Mouse (Mus musculus) liver, embryonic 12.5 days (tissue): ENCODE measurements around the gene Xpo4. TPM values are rescaled to one million over a fixed set of nuclear protein-coding genes. Genes with fewer than 3 reads are reported as not detected.
A peak's percentile ranks its signal among the peaks of the same experiment; 100 is the strongest.

Experiments used
- ATAC-seq: fragments of 200-750 bp; cut with Nextera tagmentation; 2 replicates; pipeline ENCODE4 v1.8.0; 2017; ENCODE audit warnings: moderate number of reproducible peaks, mild to moderate bottlenecking, moderate library complexity
- H3K27ac ChIP-seq: fragments of 300-500 bp; sonication (generic); 2 replicates; pipeline ENCODE4 v1.5.1; 2016; ENCODE audit warnings: mild to moderate bottlenecking
- H3K27me3 ChIP-seq: fragments of 300-500 bp; sonication (generic); replicated peaks from 2 replicates; pipeline ENCODE4 v1.6.1; 2016; ENCODE audit warnings: mild to moderate bottlenecking, moderate library complexity
- H3K36me3 ChIP-seq: fragments of 300-500 bp; sonication (generic); 2 replicates; pipeline ENCODE4 v1.6.1; 2016; ENCODE audit warnings: mild to moderate bottlenecking, moderate library complexity
- H3K4me1 ChIP-seq: fragments of 300-500 bp; sonication (generic); 2 replicates; pipeline ENCODE4 v1.6.1; 2016
- H3K4me2 ChIP-seq: fragments of 300-500 bp; sonication (generic); 2 replicates; pipeline ENCODE4 v1.6.1; 2016; ENCODE audit warnings: mild to moderate bottlenecking, moderate library complexity
- H3K4me3 ChIP-seq: fragments of 300-500 bp; sonication (generic); 2 replicates; pipeline ENCODE4 v1.5.1; 2016; ENCODE audit warnings: mild to moderate bottlenecking, moderate library complexity
- H3K9ac ChIP-seq: fragments of 300-500 bp; sonication (generic); 2 replicates; pipeline ENCODE4 v1.6.1; 2016; ENCODE audit warnings: mild to moderate bottlenecking, moderate library complexity
- H3K9me3 ChIP-seq: fragments of 300-500 bp; sonication (generic); replicated peaks from 2 replicates; pipeline ENCODE4 v1.6.1; 2016; ENCODE audit warnings: mild to moderate bottlenecking, moderate library complexity
- WGBS: fragments of 180-500 bp; shearing (Covaris S2); methylation state at CpG from one replicate; pipeline ENCODE4 v1.1.7; 2016; ENCODE audit not compliant: insufficient replicate concordance; 5-methylcytosine and 5-hydroxymethylcytosine counted together
- polyA plus RNA-seq: library from polyadenylated mRNA; unstranded; fragments of >200 nt; fragmentation: Nextera tagmentation; extraction: Ambion mirVana; gene quantifications from 2 replicates; pipeline ENCODE4 v1.2.1, GENCODE M21; 2016

The Xpo4 gene
- polyA plus RNA-seq, 1 experiment from 2014 or later = 28.9 TPM

- peaks cover 27% of the 10 kb centered on the region for H3K4me1 ChIP-seq
- no peak for ATAC-seq
- no peak overlapping the region for H3K4me3 ChIP-seq
- no peak overlapping the region for H3K9ac ChIP-seq
- no peaks in the 10 kb centered on the region for H3K9me3 ChIP-seq
- peak overlapping the region; percentile 26; the same call in 1 of the 2 replicates for H3K4me2 ChIP-seq
- H3K27me3 ChIP-seq = peaks cover 18% of the 10 kb centered on the region
- 39% methylated on average over 8 of the region's 8 CpGs for WGBS
- peaks cover 11% of the 10 kb centered on the region; the same call in 1 of the 2 replicates for H3K36me3 ChIP-seq
- no peak overlapping the region for H3K27ac ChIP-seq
Measured at GRCm38 (mm10) chr14:57546131-57546530, 119.1 kb downstream of the Xpo4 start.

GRCm38 (mm10) chr14:57545526-57545925, 119.7 kb downstream of the Xpo4 start:
- 73% methylated on average over 17 of the region's 17 CpGs for WGBS
- Histone ChIP-seq H3K36me3 (peaks cover 11% of the 10 kb centered on the region; the same call in 1 of the 2 replicates), H3K9me3 (no peaks in the 10 kb centered on the region)

GRCm38 (mm10) chr14:57543420-57544039, 121.7 kb downstream of the Xpo4 start:
- 46% methylated on average over 13 of the region's 13 CpGs for WGBS
- Histone ChIP-seq H3K9ac (no peak overlapping the region), H3K27me3 (peaks cover 31% of the 10 kb centered on the region), H3K27ac (no peak overlapping the region), H3K4me2 (0 out of 2 replicates have a peak overlapping the region, but pooled peaks have one; percentile 3), H3K36me3 (no peaks in the 10 kb centered on the region), H3K9me3 (no peaks in the 10 kb centered on the region), H3K4me1 (peaks cover 27% of the 10 kb centered on the region), H3K4me3 (no peak overlapping the region)
- no peak for ATAC-seq

More at GRCm38 (mm10) chr14:57545526-57545925, 119.7 kb downstream of the Xpo4 start:
- Histone ChIP-seq H3K9ac (no peak overlapping the region), H3K27me3 (peaks cover 24% of the 10 kb centered on the region), H3K27ac (no peak overlapping the region), H3K4me1 (peaks cover 27% of the 10 kb centered on the region), H3K4me2 (no peak overlapping the region), H3K4me3 (no peak overlapping the region)
- ATAC-seq = no peak

GRCm38 (mm10) chr14:57542231-57542630, 123.0 kb downstream of the Xpo4 start:
- H3K4me3 ChIP-seq = 0 out of 2 replicates have a peak overlapping the region, but pooled peaks have one; percentile 14

GRCm38 (mm10) chr14:57540683-57541082, 124.5 kb downstream of the Xpo4 start:
- Histone ChIP-seq H3K4me2 (no peak overlapping the region), H3K9me3 (no peaks in the 10 kb centered on the region), H3K27me3 (peaks cover 52% of the 10 kb centered on the region), H3K9ac (no peak overlapping the region), H3K4me3 (no peak overlapping the region), H3K4me1 (peaks cover 23% of the 10 kb centered on the region), H3K36me3 (no peaks in the 10 kb centered on the region), H3K27ac (no peak overlapping the region)
- no peak for ATAC-seq
- WGBS = 74% methylated on average over 11 of the region's 11 CpGs

More at GRCm38 (mm10) chr14:57542231-57542630, 123.0 kb downstream of the Xpo4 start:
- 50% methylated on average over 34 of the region's 34 CpGs for WGBS
- H3K4me1 ChIP-seq = peaks cover 34% of the 10 kb centered on the region
- H3K4me2 ChIP-seq = peak overlapping the region; percentile 48
- H3K9me3 ChIP-seq = no peaks in the 10 kb centered on the region
- H3K9ac ChIP-seq = no peak overlapping the region
- H3K27me3 ChIP-seq = peaks cover 44% of the 10 kb centered on the region
- H3K27ac ChIP-seq = no peak overlapping the region
- ATAC-seq = no peak; the same call in 1 of the 2 replicates
- H3K36me3 ChIP-seq = no peaks in the 10 kb centered on the region

GRCm38 (mm10) chr14:57537261-57538015, 127.8 kb downstream of the Xpo4 start:
- Histone ChIP-seq H3K9me3 (no peaks in the 10 kb centered on the region), H3K27ac (no peak overlapping the region), H3K4me1 (peaks cover 12% of the 10 kb centered on the region; the same call in 1 of the 2 replicates), H3K4me2 (0 out of 2 replicates have a peak overlapping the region, but pooled peaks have one; percentile 15), H3K4me3 (no peak overlapping the region), H3K27me3 (peaks cover 66% of the 10 kb centered on the region), H3K36me3 (no peaks in the 10 kb centered on the region), H3K9ac (no peak overlapping the region)
- no peak for ATAC-seq
- 29% methylated on average over 16 of the region's 16 CpGs for WGBS

- Histone ChIP-seq H3K4me3 (no peak overlapping the region), H3K27ac (no peak overlapping the region), H3K9ac (no peak overlapping the region), H3K36me3 (no peaks in the 10 kb centered on the region), H3K27me3 (peaks cover 60% of the 10 kb centered on the region), H3K4me1 (peaks cover 12% of the 10 kb centered on the region; the same call in 1 of the 2 replicates), H3K9me3 (no peaks in the 10 kb centered on the region), H3K4me2 (no peak overlapping the region)
- no peak for ATAC-seq
- WGBS = 59% methylated on average over 9 of the region's 9 CpGs
Measured at GRCm38 (mm10) chr14:57536820-57537219, 128.4 kb downstream of the Xpo4 start.

- 66% methylated on average over 6 of the region's 6 CpGs for WGBS
- Histone ChIP-seq H3K4me1 (peaks cover 12% of the 10 kb centered on the region; the same call in 1 of the 2 replicates), H3K4me2 (no peak overlapping the region), H3K36me3 (no peaks in the 10 kb centered on the region), H3K4me3 (no peak overlapping the region), H3K27ac (no peak overlapping the region), H3K27me3 (peaks cover 49% of the 10 kb centered on the region), H3K9me3 (no peaks in the 10 kb centered on the region), H3K9ac (no peak overlapping the region)
- no peak for ATAC-seq
Measured at GRCm38 (mm10) chr14:57535646-57536045, 129.6 kb downstream of the Xpo4 start.

GRCm38 (mm10) chr14:57534961-57535360, 130.3 kb downstream of the Xpo4 start:
- ATAC-seq = no peak
- Histone ChIP-seq H3K27me3 (peaks cover 42% of the 10 kb centered on the region), H3K4me2 (no peak overlapping the region), H3K9ac (no peak overlapping the region), H3K4me3 (no peak overlapping the region), H3K27ac (no peak overlapping the region), H3K4me1 (peaks cover 12% of the 10 kb centered on the region; the same call in 1 of the 2 replicates), H3K9me3 (no peaks in the 10 kb centered on the region), H3K36me3 (no peaks in the 10 kb centered on the region)
- WGBS = 37% methylated on average over 8 of the region's 8 CpGs

- no peak for ATAC-seq
- Histone ChIP-seq H3K27me3 (peaks cover 42% of the 10 kb centered on the region), H3K36me3 (no peaks in the 10 kb centered on the region), H3K9me3 (no peaks in the 10 kb centered on the region), H3K9ac (no peak overlapping the region), H3K4me3 (no peak overlapping the region), H3K27ac (no peak overlapping the region), H3K4me1 (peaks cover 12% of the 10 kb centered on the region; the same call in 1 of the 2 replicates), H3K4me2 (no peak overlapping the region)
- WGBS = 43% methylated on average over 5 of the region's 5 CpGs
Measured at GRCm38 (mm10) chr14:57534346-57534745, 130.9 kb downstream of the Xpo4 start.

GRCm38 (mm10) chr14:57533841-57534240, 131.4 kb downstream of the Xpo4 start:
- no peak overlapping the region for H3K4me3 ChIP-seq
- no peaks in the 10 kb centered on the region for H3K36me3 ChIP-seq
- H3K27me3 ChIP-seq = peaks cover 42% of the 10 kb centered on the region
- H3K27ac ChIP-seq = no peak overlapping the region
- 44% methylated on average over 11 of the region's 11 CpGs for WGBS
- no peaks in the 10 kb centered on the region for H3K9me3 ChIP-seq
- no peak overlapping the region for H3K9ac ChIP-seq
- ATAC-seq = no peak
- H3K4me2 ChIP-seq = no peak overlapping the region
- H3K4me1 ChIP-seq = peaks cover 12% of the 10 kb centered on the region; the same call in 1 of the 2 replicates

- H3K4me2 ChIP-seq = no peak overlapping the region
- no peak overlapping the region for H3K27ac ChIP-seq
- no peaks in the 10 kb centered on the region for H3K36me3 ChIP-seq
- no peaks in the 10 kb centered on the region for H3K9me3 ChIP-seq
- H3K27me3 ChIP-seq = peaks cover 39% of the 10 kb centered on the region
- 32% methylated on average over 3 of the region's 3 CpGs for WGBS
- H3K4me1 ChIP-seq = peaks cover 12% of the 10 kb centered on the region; the same call in 1 of the 2 replicates
- H3K4me3 ChIP-seq = no peak overlapping the region
- no peak overlapping the region for H3K9ac ChIP-seq
- no peak for ATAC-seq
Measured at GRCm38 (mm10) chr14:57533214-57533613, 132.0 kb downstream of the Xpo4 start.
